Comparison of ENCODE assay signal across 9 mouse cellular contexts in the genomic region with DNA sequence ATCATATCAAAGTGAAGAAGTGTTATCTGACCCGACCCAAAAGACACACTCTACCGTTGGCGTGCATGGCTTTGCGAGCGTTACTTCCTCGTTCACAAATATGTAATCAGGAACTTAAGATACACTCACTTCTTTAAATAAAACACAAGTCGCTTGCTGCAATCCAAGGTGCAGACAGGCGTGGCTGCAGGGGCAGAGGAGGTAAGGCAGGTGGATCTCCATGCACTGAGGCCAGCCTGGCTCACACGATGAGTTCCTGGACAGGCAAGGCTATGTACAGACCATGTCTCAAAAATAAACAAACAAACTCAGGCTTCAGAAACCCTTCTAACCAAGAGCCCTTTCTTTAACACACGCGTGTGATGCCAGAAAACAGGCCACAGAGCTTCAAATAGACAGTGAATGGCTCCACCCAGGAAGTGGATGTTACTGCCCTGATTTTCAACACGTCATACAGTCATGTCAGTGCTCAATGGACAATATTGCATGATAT. TPM values are rescaled to one million over a fixed set of nuclear protein-coding genes. Genes with fewer than 3 reads are reported as not detected.
A peak's percentile ranks its signal among the peaks of the same experiment; 100 is the strongest.
DNase-seq lines count a peak whose midpoint lies in the region; ATAC-seq lines count a peak whose summit lies in the region.
"Had no signal": no experiment of that assay in that cellular context is flagged by ENCODE, and none has a peak within 500 bp of the region (broad histone marks: within the 10 kb centered on the region; RNA-seq: fewer than 3 reads in every experiment).

No protein-coding gene starts in this region.

- H3K27ac ChIP-seq in intestine, embryonic 15.5 days: peak overlapping the region; percentile 90

- peak; percentile 42 for DNase-seq in heart, adult 9 months (ENCODE audit: low spot score in 2 of 2)
- DNase-seq in heart, adult 8-10 months (ENCODE audit: low spot score): no peak
- no peak for DNase-seq in right cerebral cortex, postnatal 4 days
- no peak for DNase-seq in adrenal gland, postnatal 36 days

- no peaks in the 10 kb centered on the region for H3K36me3 ChIP-seq in intestine, embryonic 15.5 days
- H3K36me3 ChIP-seq: G1E had no signal

- H3K9ac ChIP-seq in intestine, embryonic 15.5 days: peak overlapping the region; percentile 94

- H3K4me3 ChIP-seq in intestine, embryonic 15.5 days (replicated peaks): peak overlapping the region; percentile 85

- H3K4me1 ChIP-seq in intestine, embryonic 15.5 days (replicated peaks): peaks cover 39% of the 10 kb centered on the region

- H3K27me3 ChIP-seq in intestine, embryonic 15.5 days (replicated peaks): no peaks in the 10 kb centered on the region

- peak; percentile 78 for ATAC-seq in activated CD4-positive, CD25-positive, alpha-beta regulatory T cell, adult 4 months
- ATAC-seq in intestine, embryonic 15.5 days: peak; percentile 9
- peak; percentile 16 for ATAC-seq in megakaryocyte progenitor cell, adult 5-6 weeks (replicated peaks; ENCODE audit: poor library complexity)
- no peak for ATAC-seq in frontal cortex, adult (ENCODE audit: low TSS enrichment)

- 25% methylated on average over 12 of the region's 12 CpGs for WGBS in intestine, embryonic 15.5 days

- H3K9me3 ChIP-seq in intestine, embryonic 15.5 days: no peaks in the 10 kb centered on the region

- H3K4me2 ChIP-seq in intestine, embryonic 15.5 days (replicated peaks): peak overlapping the region; percentile 76

RNA-seq across cellular contexts. Expression of a gene that starts 2.4 kb away (rescaled TPM):
- 100 to 1,000 TPM; 131 to 151 (median 141) TPM for total RNA-seq in heart, adult 8-10 months (2022)
- polyA plus RNA-seq in activated CD4-positive, CD25-positive, alpha-beta regulatory T cell, adult 4 months (2017; shearing (Covaris generic)): 1 to 10 TPM; 5.7 to 7.0 TPM
- 23.5 and 26.0 TPM in 2 replicates for polyA plus RNA-seq in intestine, embryonic 15.5 days (2015; fragmentation: Nextera tagmentation; extraction: Ambion mirVana)
- 23.3 and 24.7 TPM in 2 replicates for total RNA-seq in megakaryocyte progenitor cell, adult 5-6 weeks (2015)
- total RNA-seq in megakaryocyte progenitor cell, adult 5-6 weeks (2017): 18.2 and 20.0 TPM in 2 replicates
- 10 to 100 TPM; 37.5 to 38.2 TPM for total RNA-seq in adrenal gland, postnatal 36 days (2021)

Comparison
In these comparisons a context has a peak if more than half of its experiments do, and no peak if none do; other contexts are left out.
1. DNase-seq: peak in heart, adult 9 months (2 of 2); none in heart, adult 8-10 months (single experiment), right cerebral cortex, postnatal 4 days (single experiment) and adrenal gland, postnatal 36 days (0 of 2).